Mouse (Mus musculus) adrenal gland, adult (tissue): ENCODE data around the gene Prkrip1.
"Not testable (repeated sequence)": the region's sequence is repeated elsewhere in the genome, so short reads cannot be mapped to it uniquely, and the experiment has no call there.

Experiments
- DNase-seq, 2 experiments: peaks; one replicate each; pipeline ENCODE4 v3.0.0; 2022 to 2023; ENCODE audit warnings: low spot score in 1 of 2; ENCODE audit not compliant: inconsistent age in 2 of 2

The Prkrip1 gene

GRCm38 (mm10) chr5:136165246-136165645, 33.5 kb downstream of the Prkrip1 start:
- DNase-seq = no peak

GRCm38 (mm10) chr5:136163807-136164474, 34.8 kb downstream of the Prkrip1 start:
- DNase-seq = no peak

- DNase-seq = not testable (repeated sequence)
Measured at GRCm38 (mm10) chr5:136160084-136160483, 38.7 kb downstream of the Prkrip1 start.

- no peak for DNase-seq
Measured at GRCm38 (mm10) chr5:136155399-136155798, 43.4 kb downstream of the Prkrip1 start.

- DNase-seq = peak in 1 of 2 experiments; percentile 15
Measured at GRCm38 (mm10) chr5:136152365-136152764, 46.4 kb downstream of the Prkrip1 start.

- peak in 1 of 2 experiments; percentile 22 for DNase-seq
Measured at GRCm38 (mm10) chr5:136149134-136149576, 49.6 kb downstream of the Prkrip1 start.

GRCm38 (mm10) chr5:136147704-136148103, 51.1 kb downstream of the Prkrip1 start:
- no peak for DNase-seq

GRCm38 (mm10) chr5:136146936-136147335, 51.8 kb downstream of the Prkrip1 start:
- peak in 1 of 2 experiments; percentile 21 for DNase-seq

GRCm38 (mm10) chr5:136144606-136145430, 53.9 kb downstream of the Prkrip1 start:
- DNase-seq = no peak

- DNase-seq = no peak
Measured at GRCm38 (mm10) chr5:136143161-136143755, 55.5 kb downstream of the Prkrip1 start.

- no peak for DNase-seq
Measured at GRCm38 (mm10) chr5:136142746-136143145, 56.0 kb downstream of the Prkrip1 start.

GRCm38 (mm10) chr5:136140057-136140482, 58.7 kb downstream of the Prkrip1 start:
- DNase-seq = no peak

GRCm38 (mm10) chr5:136139393-136139792, 59.4 kb downstream of the Prkrip1 start:
- DNase-seq = no peak

GRCm38 (mm10) chr5:136137658-136138274, 61.0 kb downstream of the Prkrip1 start:
- DNase-seq = peak in 1 of 2 experiments; percentile 73

- peak in 1 of 2 experiments; percentile 58 for DNase-seq
Measured at GRCm38 (mm10) chr5:136136292-136136990, 62.3 kb downstream of the Prkrip1 start.

- peak; percentile 96 to 98 for DNase-seq
Measured at GRCm38 (mm10) chr5:136135571-136136291, 63.0 kb downstream of the Prkrip1 start, which contains the start of the genes Lrwd1 and Alkbh4. Gene Lrwd1, minus strand, starts transcription at chr5:136136074. Gene Alkbh4, plus strand, starts transcription at chr5:136136146.
